Mouse (Mus musculus): ENCODE measurements around the gene Hpf1.

The Hpf1 gene
- long read RNA-seq, experiment 1, transcript Hpf1-201 (8 exons, 1,191 nt): major isoform, 24 of 33 reads
- long read RNA-seq, experiment 1, partial matches to known transcripts: 6 of 33 reads
- long read RNA-seq, experiment 1, other reads (novel, unspliced or antisense): 2 of 33 reads
- long read RNA-seq, experiment 2, transcript Hpf1-201 (8 exons, 1,191 nt): major isoform, 29 of 48 reads
- long read RNA-seq, experiment 2, partial matches to known transcripts: 8 of 48 reads
- long read RNA-seq, experiment 2, other reads (novel, unspliced or antisense): 7 of 48 reads

GRCm38 (mm10) chr8:60889843-60890519 lies at the start of gene Hpf1:
Gene Hpf1 (plus strand): TSS chr8:60890418.
- intact Hi-C loops (cut with DNase I): no loop called here

- intact Hi-C loops (cut with DNase I): no loop called here
Observed at GRCm38 (mm10) chr8:60842388-60842787, 47.8 kb upstream of the Hpf1 start.

GRCm38 (mm10) chr8:60857559-60857958 lies 32.7 kb upstream of the Hpf1 start:
- intact Hi-C loops (cut with DNase I): no loop called here

GRCm38 (mm10) chr8:60858091-60858490 lies 32.1 kb upstream of the Hpf1 start:
- intact Hi-C loops (cut with DNase I): no loop called here

- intact Hi-C loops (cut with DNase I): no loop called here
Observed at GRCm38 (mm10) chr8:60858911-60859476, 31.2 kb upstream of the Hpf1 start.

- intact Hi-C loops (cut with DNase I): loop anchor here (5.0 kb wide), 1 partner anchor 227 kb away; the partner anchor contains the start of gene Mfap3l
Observed at GRCm38 (mm10) chr8:60859605-60860004, 30.6 kb upstream of the Hpf1 start.

GRCm38 (mm10) chr8:60860749-60861148 lies 29.5 kb upstream of the Hpf1 start:
- intact Hi-C loops (cut with DNase I): loop anchor here (5.0 kb wide), 1 partner anchor 228 kb away; the partner anchor contains the start of gene Mfap3l

GRCm38 (mm10) chr8:60861783-60862182 lies 28.4 kb upstream of the Hpf1 start:
- intact Hi-C loops (cut with DNase I): loop anchor here (5.0 kb wide), 1 partner anchor 229 kb away; the partner anchor contains the start of gene Mfap3l

- intact Hi-C loops (cut with DNase I): loop anchor here (1.0 to 5.0 kb wide), 3 partner anchors 233 to 358 kb away; partner anchors contain the start of genes Aadat and Mfap3l
Observed at GRCm38 (mm10) chr8:60864875-60865274, 25.3 kb upstream of the Hpf1 start.

GRCm38 (mm10) chr8:60865504-60866114 lies 24.6 kb upstream of the Hpf1 start:
- intact Hi-C loops (cut with DNase I): loop anchor here (1.0 to 5.0 kb wide), 2 partner anchors 248 to 358 kb away; partner anchors contain the start of gene Aadat

GRCm38 (mm10) chr8:60867468-60868115 lies 22.6 kb upstream of the Hpf1 start:
- intact Hi-C loops (cut with DNase I): loop anchor here (5.0 kb wide), 1 partner anchor 360 kb away; the partner anchor contains the start of gene Aadat

GRCm38 (mm10) chr8:60868236-60868965 lies 21.8 kb upstream of the Hpf1 start:
- intact Hi-C loops (cut with DNase I): loop anchor here (5.0 kb wide), 1 partner anchor 361 kb away; the partner anchor contains the start of gene Aadat

GRCm38 (mm10) chr8:60869761-60870160 lies 20.5 kb upstream of the Hpf1 start:
- intact Hi-C loops (cut with DNase I): loop anchor here (5.0 kb wide), 1 partner anchor 362 kb away; the partner anchor contains the start of gene Aadat

- intact Hi-C loops (cut with DNase I): no loop called here
Observed at GRCm38 (mm10) chr8:60870231-60871193, 19.7 kb upstream of the Hpf1 start.

- intact Hi-C loops (cut with DNase I): no loop called here
Observed at GRCm38 (mm10) chr8:60878617-60879016, 11.6 kb upstream of the Hpf1 start.

GRCm38 (mm10) chr8:60883419-60884137 lies 6.6 kb upstream of the Hpf1 start:
- intact Hi-C loops (cut with DNase I): no loop called here

- intact Hi-C loops (cut with DNase I): no loop called here
Observed at GRCm38 (mm10) chr8:60886736-60887135, 3.5 kb upstream of the Hpf1 start.

GRCm38 (mm10) chr8:60889131-60889842 lies 931 bp upstream of the Hpf1 start:
- intact Hi-C loops (cut with DNase I): no loop called here

All from adrenal gland (tissue).